Mouse (Mus musculus) liver, adult (tissue): ENCODE results near the gene Pdzd7.

Experiments
- GATA4 ChIP-seq: IDR thresholded peaks from 2 replicates; pipeline ENCODE4 v1.6.1; 2014; ENCODE audit warnings: mild to moderate bottlenecking, low read length; ENCODE audit not compliant: insufficient replicate concordance

The Pdzd7 gene

GRCm38 (mm10) chr19:45045651-45046050, at the start of gene Pdzd7:
Gene Pdzd7, minus strand, starts transcription at chr19:45045717.
- no peak for TF ChIP-seq GATA4

GRCm38 (mm10) chr19:45081841-45082550, 36.5 kb upstream of the Pdzd7 start:
- no peak for TF ChIP-seq GATA4

- no peak for TF ChIP-seq GATA4
Measured at GRCm38 (mm10) chr19:45081279-45081678, 35.8 kb upstream of the Pdzd7 start.

- no peak for TF ChIP-seq GATA4
Measured at GRCm38 (mm10) chr19:45080711-45081110, 35.2 kb upstream of the Pdzd7 start.

DNA sequence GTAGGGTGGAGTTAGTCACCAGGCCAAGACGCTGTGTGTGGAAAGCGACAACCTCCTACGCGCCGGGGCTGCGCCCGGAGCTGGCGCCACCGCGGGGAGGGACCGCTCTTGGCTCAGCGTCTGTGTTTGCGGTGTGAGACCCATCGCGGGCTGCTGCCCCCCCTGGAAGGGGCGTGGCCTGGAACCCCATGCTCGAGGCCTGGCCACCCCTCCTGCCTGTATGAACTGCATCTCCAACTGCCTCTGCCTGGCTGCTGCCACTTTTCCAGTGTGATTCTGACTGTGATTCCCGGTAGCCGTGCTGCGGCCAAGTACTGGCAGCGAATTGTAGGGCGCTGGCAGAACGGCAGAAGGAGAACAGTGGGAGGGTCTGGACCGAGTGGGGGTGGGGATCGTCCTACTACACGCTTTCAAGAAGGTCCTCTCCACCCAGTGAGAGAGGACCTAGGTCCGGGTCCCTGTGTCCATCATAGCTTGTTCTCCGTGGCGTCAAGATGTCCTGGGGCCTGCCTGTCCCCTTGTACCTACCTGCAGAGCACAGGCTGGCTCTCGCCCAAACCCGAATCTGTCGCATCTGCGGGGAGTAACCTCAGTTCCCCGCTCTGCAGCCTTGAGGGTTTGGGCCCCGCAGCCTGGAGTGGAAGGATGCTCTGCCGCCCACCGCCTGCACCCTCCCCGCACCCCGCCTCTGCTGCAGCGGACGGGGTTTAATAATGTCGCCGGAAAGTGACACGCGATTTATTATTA, 34.4 kb upstream of the Pdzd7 start:
- TF ChIP-seq GATA4, result no peak

- no peak for TF ChIP-seq GATA4
Measured at GRCm38 (mm10) chr19:45078971-45079764, 33.7 kb upstream of the Pdzd7 start.

- no peak for TF ChIP-seq GATA4
Measured at GRCm38 (mm10) chr19:45077742-45078645, 32.5 kb upstream of the Pdzd7 start.

DNA sequence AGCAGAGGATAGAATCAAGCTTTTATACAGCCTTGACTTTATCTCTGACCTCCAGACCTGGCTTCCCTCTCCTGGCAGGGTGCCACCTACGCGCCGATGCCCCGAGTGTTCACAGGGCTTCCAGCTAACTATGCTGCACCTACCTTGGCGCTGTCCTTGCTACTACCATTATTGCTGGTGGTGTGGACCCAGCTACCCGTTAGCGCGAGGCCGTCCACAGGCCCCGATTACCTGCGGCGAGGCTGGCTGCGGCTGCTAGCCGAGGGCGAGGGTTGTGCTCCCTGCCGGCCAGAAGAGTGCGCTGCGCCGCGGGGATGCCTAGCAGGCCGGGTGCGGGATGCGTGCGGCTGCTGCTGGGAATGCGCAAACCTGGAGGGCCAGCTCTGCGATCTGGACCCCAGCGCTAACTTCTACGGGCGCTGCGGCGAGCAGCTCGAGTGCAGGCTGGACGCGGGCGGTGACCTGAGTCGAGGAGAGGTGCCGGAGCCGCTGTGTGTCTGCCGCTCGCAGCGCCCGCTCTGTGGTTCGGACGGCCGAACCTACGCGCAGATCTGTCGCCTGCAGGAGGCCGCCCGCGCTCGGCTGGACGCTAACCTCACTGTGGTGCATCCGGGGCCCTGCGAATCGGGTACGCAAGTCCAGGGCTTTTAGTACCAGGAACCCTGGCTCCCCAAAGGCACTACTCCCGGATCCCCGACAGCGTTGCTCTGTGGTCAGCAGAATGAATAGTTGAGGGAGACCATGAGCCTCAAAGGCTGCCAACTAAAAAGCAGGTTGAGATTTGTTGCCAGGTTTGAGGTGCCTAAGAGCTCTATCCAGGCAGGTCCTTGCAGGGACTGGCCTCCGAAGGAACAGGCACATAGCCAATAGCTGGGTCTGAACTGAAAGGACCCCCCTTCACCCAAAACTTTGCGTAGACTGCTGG, 31.3 kb upstream of the Pdzd7 start:
- TF ChIP-seq GATA4, result no peak

- TF ChIP-seq GATA4, result no peak
Measured at GRCm38 (mm10) chr19:45076036-45076575, 30.6 kb upstream of the Pdzd7 start.

DNA sequence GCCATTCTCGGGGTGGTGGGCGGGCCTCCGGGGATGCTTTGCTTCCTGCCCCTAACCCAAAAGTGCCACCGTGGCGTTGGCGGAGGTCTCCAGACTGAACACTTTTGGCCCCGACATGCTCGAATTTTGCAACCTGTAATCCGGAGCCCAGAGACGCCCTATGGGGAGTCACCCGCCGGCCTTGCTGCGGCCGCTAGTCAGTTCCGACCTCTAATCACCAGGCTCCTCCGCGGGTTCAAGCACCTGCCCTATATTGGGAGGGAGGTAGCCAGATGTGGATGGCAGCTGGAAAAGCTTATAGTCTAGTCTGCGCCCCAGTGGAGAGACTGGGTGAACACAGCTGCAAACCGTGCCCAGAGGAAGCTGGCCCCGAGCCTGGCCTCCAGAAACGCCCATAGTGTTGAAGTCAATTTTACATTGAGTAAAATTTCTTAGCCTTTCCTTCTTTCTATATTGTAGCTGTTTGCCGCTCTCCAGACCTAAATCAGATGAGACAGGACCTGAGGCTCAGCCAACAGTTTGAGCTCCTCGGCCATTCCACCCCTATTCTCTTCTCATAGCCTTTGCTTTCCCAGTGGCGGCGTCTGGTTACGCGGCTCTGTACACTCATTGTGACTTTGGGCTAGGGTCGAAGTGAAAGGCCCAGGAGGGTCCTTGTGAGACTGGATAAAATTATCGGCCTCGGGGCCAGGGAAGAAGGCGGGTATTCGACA, 30.0 kb upstream of the Pdzd7 start:
- no peak for TF ChIP-seq GATA4

GRCm38 (mm10) chr19:45074580-45075322, 29.2 kb upstream of the Pdzd7 start, which contains the start of gene Kazald1:
Gene Kazald1, plus strand, starts transcription at chr19:45075241.
- TF ChIP-seq GATA4, result no peak
